Comparison of ENCODE assay signal across 10 mouse cellular contexts in genomic region chr7:3303789-3304188, GRCm38 (mm10). TPM values are rescaled to one million over a fixed set of nuclear protein-coding genes. Genes with fewer than 3 reads are reported as not detected.
DNase-seq lines count a peak whose midpoint lies in the region; ATAC-seq and TF ChIP-seq lines count a peak whose summit lies in the region.
"Had no signal": no experiment of that assay in that cellular context is flagged by ENCODE, and none has a peak within 500 bp of the region (broad histone marks: within the 10 kb centered on the region; RNA-seq: fewer than 3 reads in every experiment).

No protein-coding gene starts in this region.

- peaks cover 31% of the 10 kb centered on the region for H3K4me1 ChIP-seq in kidney, embryonic 15.5 days
- peaks cover 34% of the 10 kb centered on the region for H3K4me1 ChIP-seq in hindbrain, embryonic 12.5 days
- peaks cover 36% of the 10 kb centered on the region for H3K4me1 ChIP-seq in midbrain, embryonic 13.5 days (replicated peaks)

- no peak for ATAC-seq in kidney, embryonic 15.5 days (replicated peaks; ENCODE audit: low FRiP score)
- ATAC-seq in hindbrain, embryonic 12.5 days (ENCODE audit: low FRiP score) = peak; percentile 41
- ATAC-seq in midbrain, embryonic 13.5 days = peak; percentile 53
- ATAC-seq in megakaryocyte progenitor cell, adult 5-6 weeks (replicated peaks; ENCODE audit: poor library complexity) = no peak

- H3K36me3 ChIP-seq in kidney, embryonic 15.5 days = peaks cover 16% of the 10 kb centered on the region
- H3K36me3 ChIP-seq in hindbrain, embryonic 12.5 days = 0 out of 2 replicates have a peak, but pooled peaks cover 7% of the 10 kb centered on the region
- peaks cover 8% of the 10 kb centered on the region; the same call in 1 of the 2 replicates for H3K36me3 ChIP-seq in midbrain, embryonic 13.5 days

- H3K4me3 ChIP-seq in kidney, embryonic 15.5 days (replicated peaks) = peak overlapping the region; percentile 40
- H3K4me3 ChIP-seq in hindbrain, embryonic 12.5 days = peak overlapping the region; percentile 40
- peak overlapping the region; percentile 41 for H3K4me3 ChIP-seq in midbrain, embryonic 13.5 days (replicated peaks)
- H3K4me3 ChIP-seq: erythroblast, embryonic 14.5 days; myocyte had no signal

- TF ChIP-seq POLR2A in brain, embryonic 14.5 days (IDR thresholded peaks at IDR 0.05; ENCODE audit: borderline replicate concordance, extremely low read depth, insufficient read depth, insufficient read length, poor library complexity, severe bottlenecking) = no peak

- no peak overlapping the region for H3K9ac ChIP-seq in kidney, embryonic 15.5 days
- H3K9ac ChIP-seq in hindbrain, embryonic 12.5 days = peak overlapping the region; percentile 41; the same call in 1 of the 2 replicates
- peak overlapping the region; percentile 64 for H3K9ac ChIP-seq in midbrain, embryonic 13.5 days (replicated peaks)

- peak overlapping the region; percentile 74 for H3K4me2 ChIP-seq in kidney, embryonic 15.5 days
- peak overlapping the region; percentile 80 for H3K4me2 ChIP-seq in hindbrain, embryonic 12.5 days (replicated peaks)
- H3K4me2 ChIP-seq in midbrain, embryonic 13.5 days (replicated peaks) = peak overlapping the region; percentile 72

- DNase-seq in kidney, postnatal 10 days = no peak
- peak; percentile 25 for DNase-seq in brain, embryonic 14.5 days (ENCODE audit: low read depth)
- no peak for DNase-seq in left cerebral cortex, adult 18-20 months (ENCODE audit: low spot score in 2 of 2)
- no peak for DNase-seq in kidney, adult 9 months

- no peak for TF ChIP-seq CTCF in brain, embryonic 14.5 days (IDR thresholded peaks at IDR 0.05; ENCODE audit: borderline replicate concordance, extremely low read depth, insufficient read depth, insufficient read length)

- 5% methylated on average over 12 of the region's 12 CpGs for WGBS in kidney, embryonic 15.5 days
- 3% methylated on average over 12 of the region's 12 CpGs for WGBS in hindbrain, embryonic 12.5 days
- 3% methylated on average over 12 of the region's 12 CpGs for WGBS in midbrain, embryonic 13.5 days

- no peaks in the 10 kb centered on the region for H3K9me3 ChIP-seq in kidney, embryonic 15.5 days (replicated peaks)
- H3K9me3 ChIP-seq in hindbrain, embryonic 12.5 days (replicated peaks) = no peaks in the 10 kb centered on the region
- H3K9me3 ChIP-seq in midbrain, embryonic 13.5 days = no peaks in the 10 kb centered on the region

- H3K27ac ChIP-seq in kidney, embryonic 15.5 days = no peak overlapping the region
- no peak overlapping the region for H3K27ac ChIP-seq in hindbrain, embryonic 12.5 days
- no peak overlapping the region for H3K27ac ChIP-seq in midbrain, embryonic 13.5 days

- peaks cover 61% of the 10 kb centered on the region for H3K27me3 ChIP-seq in kidney, embryonic 15.5 days
- H3K27me3 ChIP-seq in hindbrain, embryonic 12.5 days = peaks cover 65% of the 10 kb centered on the region
- H3K27me3 ChIP-seq in midbrain, embryonic 13.5 days = peaks cover 47% of the 10 kb centered on the region

RNA-seq across cellular contexts. Expression of gene Prkcg, which starts 14.8 kb away (rescaled TPM):
- polyA plus RNA-seq in kidney, embryonic 15.5 days (2015; fragmentation: Nextera tagmentation; extraction: Ambion mirVana) = 0.06 and 0.27 TPM in 2 replicates
- polyA plus RNA-seq in brain, embryonic 14.5 days (2012; rRNA removed) = 4.0 and 5.6 TPM in 2 replicates
- 0.35 and 0.39 TPM in 2 replicates for polyA plus RNA-seq in hindbrain, embryonic 12.5 days (2016; fragmentation: Nextera tagmentation; extraction: Ambion mirVana)
- 0.66 and 1.7 TPM in 2 replicates for polyA plus RNA-seq in midbrain, embryonic 13.5 days (2015; fragmentation: Nextera tagmentation; extraction: Ambion mirVana)
- 100 to 1,000 TPM; 239 to 276 TPM for total RNA-seq in left cerebral cortex, adult 18-20 months (2021)
- total RNA-seq in megakaryocyte progenitor cell, adult 5-6 weeks (2015) = 0.10 and 0.32 TPM in 2 replicates
- total RNA-seq in megakaryocyte progenitor cell, adult 5-6 weeks (2017) = not detected in 2 replicates
- polyA plus RNA-seq: erythroblast, embryonic 14.5 days had no signal

RNA-seq across cellular contexts. Expression of gene Myadm, which starts 14.9 kb away (rescaled TPM):
- polyA plus RNA-seq in kidney, embryonic 15.5 days (2015; fragmentation: Nextera tagmentation; extraction: Ambion mirVana) = 78.3 and 93.8 TPM in 2 replicates
- polyA plus RNA-seq in brain, embryonic 14.5 days (2012; rRNA removed) = 55.6 and 62.7 TPM in 2 replicates
- polyA plus RNA-seq in hindbrain, embryonic 12.5 days (2016; fragmentation: Nextera tagmentation; extraction: Ambion mirVana) = 36.1 and 41.7 TPM in 2 replicates
- 21.8 and 23.8 TPM in 2 replicates for polyA plus RNA-seq in midbrain, embryonic 13.5 days (2015; fragmentation: Nextera tagmentation; extraction: Ambion mirVana)
- 10 to 100 TPM; 51.4 to 57.2 TPM for total RNA-seq in left cerebral cortex, adult 18-20 months (2021)
- total RNA-seq in megakaryocyte progenitor cell, adult 5-6 weeks (2015) = 12.8 and 13.8 TPM in 2 replicates
- total RNA-seq in megakaryocyte progenitor cell, adult 5-6 weeks (2017) = 3.2 and 3.7 TPM in 2 replicates
- polyA plus RNA-seq: erythroblast, embryonic 14.5 days had no signal

RNA-seq across cellular contexts. Expression of gene Cacng7, which starts 29.0 kb away (rescaled TPM):
- 0.90 and 1.00 TPM in 2 replicates for polyA plus RNA-seq in kidney, embryonic 15.5 days (2015; fragmentation: Nextera tagmentation; extraction: Ambion mirVana)
- polyA plus RNA-seq in brain, embryonic 14.5 days (2012; rRNA removed) = 145 and 171 TPM in 2 replicates
- polyA plus RNA-seq in hindbrain, embryonic 12.5 days (2016; fragmentation: Nextera tagmentation; extraction: Ambion mirVana) = 3.7 and 4.6 TPM in 2 replicates
- 4.3 and 5.2 TPM in 2 replicates for polyA plus RNA-seq in midbrain, embryonic 13.5 days (2015; fragmentation: Nextera tagmentation; extraction: Ambion mirVana)
- 100 to 1,000 TPM; 174 to 185 TPM for total RNA-seq in left cerebral cortex, adult 18-20 months (2021)
- not detected in 2 replicates for total RNA-seq in megakaryocyte progenitor cell, adult 5-6 weeks (2015)
- total RNA-seq in megakaryocyte progenitor cell, adult 5-6 weeks (2017) = not detected in 2 replicates
- polyA plus RNA-seq: erythroblast, embryonic 14.5 days had no signal

RNA-seq across cellular contexts. Expression of gene Nlrp12, which starts 54.2 kb away (rescaled TPM):
- polyA plus RNA-seq in kidney, embryonic 15.5 days (2015; fragmentation: Nextera tagmentation; extraction: Ambion mirVana) = 0.03 TPM in 2 replicates
- polyA plus RNA-seq in brain, embryonic 14.5 days (2012; rRNA removed) = not detected in 2 replicates
- polyA plus RNA-seq in hindbrain, embryonic 12.5 days (2016; fragmentation: Nextera tagmentation; extraction: Ambion mirVana) = not detected in 2 replicates
- not detected in 2 replicates for polyA plus RNA-seq in midbrain, embryonic 13.5 days (2015; fragmentation: Nextera tagmentation; extraction: Ambion mirVana)
- total RNA-seq in left cerebral cortex, adult 18-20 months (2021) = not detected
- 0.83 and 1.4 TPM in 2 replicates for total RNA-seq in megakaryocyte progenitor cell, adult 5-6 weeks (2015)
- total RNA-seq in megakaryocyte progenitor cell, adult 5-6 weeks (2017) = 2.3 and 2.7 TPM in 2 replicates
- polyA plus RNA-seq: erythroblast, embryonic 14.5 days; myocyte had no signal

Comparison
In these comparisons a context has a peak if more than half of its experiments do, and no peak if none do; other contexts are left out.
1. ATAC-seq: peak in hindbrain, embryonic 12.5 days (single experiment) and midbrain, embryonic 13.5 days (single experiment); none in kidney, embryonic 15.5 days (single experiment) and megakaryocyte progenitor cell, adult 5-6 weeks (single experiment).
2. RNA of gene Cacng7, which starts 29.0 kb away (polyA plus RNA-seq): 145 to 171 TPM in brain, embryonic 14.5 days; 4.3 to 5.2 TPM in midbrain, embryonic 13.5 days, 3.7 to 4.6 TPM in hindbrain, embryonic 12.5 days and 0.90 to 1.00 TPM in kidney, embryonic 15.5 days; every median in the first group is over 10 times any median in the second.
3. Peak in every context shown above with its lines, with median percentiles within 50 percentile points of each other: H3K4me2 ChIP-seq and H3K4me3 ChIP-seq.